Mouse (Mus musculus) hindbrain, embryonic 12.5 days (tissue): ENCODE results near the gene Ap1s2. TPM values are rescaled to one million over a fixed set of nuclear protein-coding genes. Genes with fewer than 3 reads are reported as not detected.

Source experiments
- polyA plus RNA-seq: library from polyadenylated mRNA; unstranded; fragments of >200 nt; fragmentation: Nextera tagmentation; extraction: Ambion mirVana; gene quantifications from 2 replicates; pipeline ENCODE4 v1.2.1, GENCODE M21; 2016

Ap1s2 gene
- polyA plus RNA-seq, 1 experiment from 2014 or later: 51.9 TPM

Other genes with a start within 250 kb of the Ap1s2 start
- 0.39 and 0.59 TPM in 2 replicates for gene Rnf138rt1, start 147.7 kb upstream of the Ap1s2 start, polyA plus RNA-seq
- 72.2 and 72.6 TPM in 2 replicates for gene Zrsr2, start 49.6 kb downstream of the Ap1s2 start, polyA plus RNA-seq
- 0.27 TPM in 2 replicates for gene Car5b, start 119.0 kb downstream of the Ap1s2 start, polyA plus RNA-seq
- gene Siah1b, start 167.5 kb downstream of the Ap1s2 start, polyA plus RNA-seq: 33.4 and 34.2 TPM in 2 replicates
- 0.30 and 0.50 TPM in 2 replicates for gene Cltrn, start 179.8 kb downstream of the Ap1s2 start, polyA plus RNA-seq
- 0.13 and 0.19 TPM in 2 replicates for gene Ace2, start 230.3 kb downstream of the Ap1s2 start, polyA plus RNA-seq